Mouse (Mus musculus): ENCODE results near the gene Arpc1a.

Gene Arpc1a

DNA sequence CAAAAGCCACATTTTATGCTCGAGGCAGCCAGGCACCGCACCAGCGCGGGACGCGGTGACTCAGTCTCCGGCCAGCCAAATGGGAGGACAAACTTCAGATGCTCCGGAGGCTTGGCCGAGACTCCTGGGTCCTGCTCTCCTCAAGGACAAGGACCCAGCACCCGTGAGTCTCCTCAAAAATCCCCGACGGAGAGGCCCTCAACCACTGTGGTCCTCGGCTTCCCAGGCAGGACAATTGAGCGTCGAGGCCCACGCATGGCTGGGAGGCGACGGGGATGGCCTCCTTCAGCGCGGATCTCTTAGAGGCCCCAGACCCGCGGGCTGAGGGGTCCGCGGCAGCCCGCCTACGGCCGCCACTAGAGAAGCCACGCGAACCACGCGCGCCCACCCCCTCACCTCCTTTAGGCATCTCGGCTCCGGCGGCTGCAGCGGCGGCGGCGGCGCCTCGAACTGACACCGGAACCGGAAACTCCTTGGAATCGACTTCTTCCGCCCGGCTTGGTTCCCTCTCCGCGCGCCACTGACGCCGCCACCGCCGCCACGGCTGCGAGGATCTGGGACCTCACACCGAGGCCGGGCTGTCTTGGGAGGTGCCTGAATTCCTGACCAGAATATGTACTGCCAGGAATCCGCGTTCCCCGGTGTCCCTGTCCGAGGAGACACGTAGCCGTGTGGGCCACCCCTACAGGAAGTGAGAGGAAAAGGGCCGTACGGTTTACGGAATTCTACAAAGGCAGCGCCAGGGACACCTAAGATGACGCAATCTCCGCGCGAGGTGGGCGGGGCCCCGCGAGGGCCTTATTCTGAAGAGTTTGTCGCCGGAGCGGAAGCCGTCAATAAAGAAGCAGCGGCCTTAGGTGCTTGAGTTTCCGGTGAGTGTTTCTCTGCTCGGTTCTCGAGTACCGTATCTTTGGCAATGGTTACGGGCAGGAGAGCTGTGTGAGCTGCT is 56.2 kb downstream of the Arpc1a start, which contains the start of the genes Pdap1 and Bud31:
Pdap1 (minus strand) TSS at position 668 of the 949 bp plus-strand sequence.
Bud31 (plus strand) TSS at position 792 of the 949 bp plus-strand sequence.
- peak; percentile 92 to 95 for DNase-seq (ENCODE audit: low spot score in 2 of 2)

GRCm38 (mm10) chr5:145140611-145141010 is 57.0 kb downstream of the Arpc1a start:
- no peak for DNase-seq (ENCODE audit: low spot score in 2 of 2)

- no peak for DNase-seq (ENCODE audit: low spot score in 2 of 2)
Measured at GRCm38 (mm10) chr5:145147748-145148147, 64.1 kb downstream of the Arpc1a start.

- no peak for DNase-seq (ENCODE audit: low spot score in 2 of 2)
Measured at GRCm38 (mm10) chr5:145149294-145149693, 65.7 kb downstream of the Arpc1a start.

- DNase-seq (ENCODE audit: low spot score in 2 of 2), result no peak
Measured at GRCm38 (mm10) chr5:145152690-145153089, 69.1 kb downstream of the Arpc1a start.
